Mouse (Mus musculus): ENCODE measurements around the gene Tex36. TPM values are rescaled to one million over a fixed set of nuclear protein-coding genes. Genes with fewer than 3 reads are reported as not detected.

The Tex36 gene
- total RNA-seq (2017) = not detected in 3 replicates

DNA sequence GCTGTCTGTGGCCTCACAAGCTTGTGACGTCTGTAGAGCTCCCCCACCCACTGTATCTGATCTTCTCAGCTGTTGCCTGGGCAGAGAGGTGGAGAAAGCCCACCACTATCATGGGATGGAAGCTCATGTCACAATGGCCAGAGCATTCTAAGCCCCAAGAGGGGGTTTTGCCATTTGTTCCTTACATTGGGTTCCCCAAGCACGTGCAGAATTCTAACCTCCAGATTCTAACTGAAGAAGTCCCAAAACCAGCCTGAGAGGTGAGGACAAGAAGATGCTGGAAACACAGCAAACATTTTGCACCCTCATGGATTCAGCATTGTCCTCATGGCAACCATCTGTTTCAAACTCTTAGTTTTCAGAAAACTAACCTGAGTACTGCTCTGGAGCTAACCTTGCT lies at the start of gene Tex36:
TSS of gene Tex36 (minus strand) at position 101 of the 400 bp plus-strand sequence.
- no peak for ATAC-seq (replicated peaks; ENCODE audit: insufficient number of reproducible peaks, low FRiP score, low TSS enrichment, poor library complexity, severe bottlenecking)

DNA sequence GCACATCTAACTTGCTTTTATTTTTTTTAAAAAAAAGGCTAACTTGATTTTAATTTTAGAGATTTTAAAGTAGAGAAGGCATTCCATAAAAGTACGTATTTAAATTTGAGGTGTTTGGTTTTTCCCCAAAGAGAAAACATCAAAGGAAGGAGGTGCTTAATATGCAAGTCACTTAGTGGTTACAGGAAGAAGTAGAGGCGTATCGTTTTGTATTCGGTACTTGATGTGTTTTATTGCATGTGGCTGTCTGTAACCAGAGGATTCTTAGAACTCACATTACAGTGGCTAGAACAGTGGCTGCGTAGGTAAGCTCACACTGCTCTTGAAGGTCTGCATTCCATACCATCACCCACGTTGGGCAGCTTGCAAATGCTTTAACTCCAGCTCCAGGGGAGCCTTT lies 43.8 kb upstream of the Tex36 start:
- ATAC-seq (replicated peaks; ENCODE audit: insufficient number of reproducible peaks, low FRiP score, low TSS enrichment, poor library complexity, severe bottlenecking) = no peak

- ATAC-seq (replicated peaks; ENCODE audit: insufficient number of reproducible peaks, low FRiP score, low TSS enrichment, poor library complexity, severe bottlenecking) = no peak
Observed at GRCm38 (mm10) chr7:133638821-133639220, 36.9 kb upstream of the Tex36 start.

- ATAC-seq (replicated peaks; ENCODE audit: insufficient number of reproducible peaks, low FRiP score, low TSS enrichment, poor library complexity, severe bottlenecking) = no peak
Observed at GRCm38 (mm10) chr7:133638306-133638705, 36.3 kb upstream of the Tex36 start.

- ATAC-seq (replicated peaks; ENCODE audit: insufficient number of reproducible peaks, low FRiP score, low TSS enrichment, poor library complexity, severe bottlenecking) = peak; percentile 95
Observed at GRCm38 (mm10) chr7:133637361-133638305, 35.7 kb upstream of the Tex36 start, which contains the start of gene Edrf1. Gene Edrf1 (plus strand): TSS chr7:133637543.

DNA sequence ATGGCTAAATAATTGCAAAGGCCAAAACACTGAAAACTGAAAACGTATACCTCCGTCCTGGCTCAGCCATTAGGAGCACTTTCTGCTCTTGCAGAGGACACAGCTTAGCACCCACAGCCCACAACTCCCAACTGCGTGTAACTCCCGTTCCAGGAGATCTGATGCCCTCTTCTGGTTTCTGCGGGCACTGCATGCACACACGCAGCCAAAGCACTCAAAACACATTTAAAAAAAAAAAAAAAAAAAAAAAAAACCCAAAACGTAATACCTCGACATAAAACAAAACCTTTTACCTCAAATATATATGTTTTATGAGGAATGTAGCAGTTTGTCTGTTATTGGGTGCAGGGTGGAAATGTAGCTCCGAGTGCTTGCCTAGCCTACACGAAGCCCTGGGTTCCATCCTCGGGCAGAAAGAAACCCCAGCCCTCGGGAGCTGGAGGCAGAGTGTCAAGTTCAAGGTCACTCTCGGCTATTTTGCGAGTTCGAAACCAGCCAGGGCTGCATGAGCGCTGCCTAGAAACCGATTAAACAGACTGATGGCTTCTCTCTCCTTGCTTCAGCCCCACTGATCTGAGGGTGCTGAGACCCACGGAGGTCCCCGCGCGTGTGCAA lies 34.9 kb upstream of the Tex36 start:
- 0 out of 2 replicates have a peak, but pooled peaks have one; percentile 40 for ATAC-seq (replicated peaks; ENCODE audit: insufficient number of reproducible peaks, low FRiP score, low TSS enrichment, poor library complexity, severe bottlenecking)

GRCm38 (mm10) chr7:133634932-133635650 lies 33.1 kb upstream of the Tex36 start:
- no peak for ATAC-seq (replicated peaks; ENCODE audit: insufficient number of reproducible peaks, low FRiP score, low TSS enrichment, poor library complexity, severe bottlenecking)

DNA sequence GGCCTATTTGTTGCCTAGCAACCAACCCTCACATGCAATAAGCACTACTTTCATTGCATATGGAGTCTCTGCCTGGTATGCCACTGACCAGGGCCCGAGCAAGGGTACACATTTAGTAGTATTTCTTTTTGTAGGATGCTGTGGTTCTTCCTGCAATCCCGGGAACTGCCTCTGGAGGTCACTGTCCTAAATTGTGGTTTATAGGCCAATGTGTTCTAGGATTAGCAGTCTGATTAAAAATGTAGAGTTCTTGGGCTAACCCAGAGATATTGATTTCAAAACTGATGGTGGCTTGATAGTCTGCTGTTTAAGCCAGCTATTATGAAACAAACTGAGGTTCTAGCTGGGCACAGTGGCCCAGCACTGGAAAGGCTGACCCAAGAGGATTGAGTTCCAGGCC lies 30.5 kb upstream of the Tex36 start:
- no peak for ATAC-seq (replicated peaks; ENCODE audit: insufficient number of reproducible peaks, low FRiP score, low TSS enrichment, poor library complexity, severe bottlenecking)

- ATAC-seq (replicated peaks; ENCODE audit: insufficient number of reproducible peaks, low FRiP score, low TSS enrichment, poor library complexity, severe bottlenecking) = no peak
Observed at GRCm38 (mm10) chr7:133630821-133631220, 28.9 kb upstream of the Tex36 start.

GRCm38 (mm10) chr7:133627184-133627936 lies 25.4 kb upstream of the Tex36 start:
- no peak for ATAC-seq (replicated peaks; ENCODE audit: insufficient number of reproducible peaks, low FRiP score, low TSS enrichment, poor library complexity, severe bottlenecking)

DNA sequence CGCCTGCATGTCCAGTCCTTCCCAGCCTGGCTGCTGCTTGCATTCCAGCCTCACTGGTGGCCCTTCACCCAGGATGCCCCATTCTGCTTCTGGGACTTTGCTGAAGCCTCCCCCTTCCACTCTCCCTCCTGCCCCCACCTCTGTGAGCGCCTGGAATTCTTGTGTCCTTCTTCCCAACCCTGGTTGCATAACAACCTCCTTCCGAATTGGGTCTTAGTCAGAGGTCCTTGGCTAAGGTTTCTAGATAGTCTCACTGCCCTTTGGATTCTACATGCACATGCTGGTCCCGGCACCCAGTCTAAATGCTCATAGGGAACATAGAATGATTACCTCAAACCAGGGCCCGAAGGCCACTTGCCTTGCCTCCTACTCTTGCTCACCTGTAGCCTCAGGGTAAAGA lies 21.3 kb upstream of the Tex36 start:
- no peak for ATAC-seq (replicated peaks; ENCODE audit: insufficient number of reproducible peaks, low FRiP score, low TSS enrichment, poor library complexity, severe bottlenecking)

DNA sequence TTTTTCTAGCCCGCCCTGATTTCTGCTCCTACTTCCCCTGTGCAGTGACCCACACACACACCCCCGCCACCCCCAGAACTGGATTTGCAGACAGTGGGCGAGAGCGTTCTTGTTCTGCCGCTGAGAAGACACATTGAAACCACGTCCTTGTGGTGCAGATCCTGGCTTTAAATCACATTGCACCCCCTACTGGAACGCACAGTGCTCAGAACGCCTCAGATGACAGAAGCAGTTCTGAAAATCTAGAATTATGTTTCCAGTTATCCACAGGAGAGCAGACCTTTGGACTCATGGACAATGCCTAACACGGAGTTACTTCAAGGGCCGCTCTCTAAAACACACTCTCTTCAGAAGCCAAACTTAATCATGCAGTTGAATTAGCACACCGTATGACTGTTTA lies 18.8 kb upstream of the Tex36 start:
- no peak for ATAC-seq (replicated peaks; ENCODE audit: insufficient number of reproducible peaks, low FRiP score, low TSS enrichment, poor library complexity, severe bottlenecking)

- ATAC-seq (replicated peaks; ENCODE audit: insufficient number of reproducible peaks, low FRiP score, low TSS enrichment, poor library complexity, severe bottlenecking) = no peak
Observed at GRCm38 (mm10) chr7:133612981-133613380, 11.0 kb upstream of the Tex36 start.

DNA sequence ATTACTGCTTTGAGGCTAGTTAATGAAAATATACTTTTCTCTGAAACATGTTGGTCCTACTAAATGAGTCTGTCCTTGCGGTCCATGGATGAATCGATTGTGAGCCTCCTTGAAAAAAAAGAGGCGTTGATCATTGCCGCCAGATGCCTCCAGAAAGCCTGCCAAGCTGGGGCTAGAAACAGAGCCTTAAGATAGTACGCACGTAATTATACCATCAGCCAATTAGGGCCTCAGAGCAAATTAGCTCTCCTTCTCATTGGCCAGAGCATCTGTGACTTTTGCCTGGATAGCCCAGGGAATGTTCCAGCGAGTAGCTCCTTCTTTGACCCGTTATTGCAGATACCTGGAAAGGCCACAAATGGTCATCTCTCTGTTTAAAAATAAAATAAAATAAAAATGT lies 7.6 kb upstream of the Tex36 start:
- ATAC-seq (replicated peaks; ENCODE audit: insufficient number of reproducible peaks, low FRiP score, low TSS enrichment, poor library complexity, severe bottlenecking) = no peak

DNA sequence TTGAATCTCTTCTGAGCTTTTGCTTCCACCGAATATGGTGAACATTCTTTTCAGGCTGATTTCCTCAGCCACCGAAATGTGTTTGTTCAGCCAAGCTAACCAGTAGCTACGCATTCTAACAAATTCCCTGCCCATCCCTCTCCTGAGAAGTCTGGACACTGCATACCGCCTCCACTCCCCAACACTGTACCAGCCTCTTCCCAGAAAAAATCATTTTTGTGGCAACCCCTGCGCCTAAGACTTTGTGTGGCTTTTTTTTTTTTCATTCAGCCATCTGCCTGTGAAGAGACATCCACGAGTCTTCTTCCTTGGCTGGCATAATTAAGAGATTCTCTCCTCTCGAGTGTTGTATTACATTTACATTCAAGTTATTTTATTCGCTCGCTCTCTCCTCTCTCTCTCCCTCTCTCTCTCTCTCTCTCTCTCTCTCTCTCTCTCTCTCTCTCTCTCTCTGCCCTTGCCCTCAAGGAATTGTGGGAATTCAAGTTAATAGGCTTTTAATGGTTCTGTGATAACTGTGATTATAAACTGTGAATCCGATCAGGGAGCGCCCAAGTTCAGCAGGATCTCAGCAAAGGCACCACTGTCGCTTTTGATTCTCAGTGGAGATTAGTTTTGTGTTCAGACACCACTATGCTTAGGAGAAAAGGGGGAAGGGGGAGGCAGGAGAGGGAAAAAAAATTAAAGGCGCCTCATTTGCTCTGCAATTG lies 6.8 kb upstream of the Tex36 start:
- ATAC-seq (replicated peaks; ENCODE audit: insufficient number of reproducible peaks, low FRiP score, low TSS enrichment, poor library complexity, severe bottlenecking) = no peak

DNA sequence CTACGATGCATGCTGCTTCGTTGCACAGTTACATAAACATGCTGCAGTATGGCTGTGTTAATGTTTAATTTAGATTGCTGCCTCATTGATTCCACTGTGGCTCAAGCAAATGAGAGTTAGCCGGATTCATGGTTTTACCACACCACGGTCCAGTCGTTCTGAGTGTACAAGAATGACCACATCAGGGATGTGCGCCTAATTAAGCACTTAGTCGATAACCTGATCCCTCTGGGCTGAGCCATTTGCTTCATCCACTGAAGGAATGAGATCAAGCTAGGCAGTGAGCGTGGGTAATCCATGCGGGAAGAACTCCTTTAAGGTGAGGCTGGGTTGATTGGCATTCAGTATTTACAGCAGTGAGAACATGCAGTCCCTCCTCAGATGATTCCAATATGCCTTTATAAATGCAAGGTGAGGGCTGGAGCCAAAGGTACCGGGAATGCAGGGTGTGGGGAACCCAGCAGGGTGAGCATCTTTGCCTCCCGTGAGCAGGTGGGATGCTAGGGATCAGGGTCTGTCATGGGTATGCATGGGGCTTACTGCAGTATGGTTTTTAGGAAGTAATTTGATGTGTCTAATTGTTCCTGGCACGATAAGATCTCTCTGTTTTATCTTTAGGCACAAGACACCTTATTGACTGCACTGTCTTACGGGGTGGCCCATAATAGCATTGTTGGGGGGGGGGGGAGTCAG lies 6.1 kb upstream of the Tex36 start:
- no peak for ATAC-seq (replicated peaks; ENCODE audit: insufficient number of reproducible peaks, low FRiP score, low TSS enrichment, poor library complexity, severe bottlenecking)

- no peak for ATAC-seq (replicated peaks; ENCODE audit: insufficient number of reproducible peaks, low FRiP score, low TSS enrichment, poor library complexity, severe bottlenecking)
Observed at GRCm38 (mm10) chr7:133607331-133607730, 5.4 kb upstream of the Tex36 start.
